Mouse (Mus musculus): ENCODE measurements at regions not wholly inside any gene's neighbourhood (a gene's known extent, or its start where the extent isn't known, plus 50 kb on each side); places are given as distances from the start of the nearest gene placed in this dataset.
"Not testable (repeated sequence)": the region's sequence is repeated elsewhere in the genome, so short reads cannot be mapped to it uniquely, and the experiment has no call there.

GRCm38 (mm10) chr10:117471036-117471817, 91.4 kb upstream of the Cpsf6 start:
- Histone ChIP-seq H3K9ac (no peak overlapping the region), H3K4me3 (no peak overlapping the region), H3K9me3 (no peaks in the 10 kb centered on the region), H3K4me2 (no peak overlapping the region), H3K27me3 (replicated peaks) (no peaks in the 10 kb centered on the region), H3K27ac (no peak overlapping the region), H3K36me3 (replicated peaks) (no peaks in the 10 kb centered on the region), H3K4me1 (no peaks in the 10 kb centered on the region)
- WGBS: 62% methylated on average over 8 of the region's 8 CpGs
- ATAC-seq (replicated peaks): no peak

DNA sequence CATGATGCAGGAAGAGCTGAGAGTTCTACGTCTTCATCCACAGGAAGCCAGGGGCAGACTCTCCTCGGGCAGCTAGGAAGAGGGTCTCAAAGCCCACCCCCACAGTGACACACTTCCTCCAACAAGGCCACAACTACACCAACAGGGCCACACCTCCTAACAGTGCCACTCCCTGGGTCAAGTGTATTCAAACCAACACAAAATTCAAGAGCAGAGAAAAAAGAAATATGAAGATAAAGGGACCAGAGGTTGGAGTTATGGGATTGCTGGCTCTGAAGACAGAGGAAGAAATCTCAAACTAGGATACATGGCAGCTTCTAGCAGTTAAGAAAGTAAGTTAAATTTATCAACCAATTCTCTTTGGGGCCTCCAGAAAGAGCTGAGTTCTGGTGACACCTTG, 90.7 kb upstream of the Cpsf6 start:
- no peak for ATAC-seq (replicated peaks)
- no peak overlapping the region for H3K27ac ChIP-seq
- H3K36me3 ChIP-seq (replicated peaks): no peaks in the 10 kb centered on the region
- no peaks in the 10 kb centered on the region for H3K27me3 ChIP-seq (replicated peaks)
- WGBS: 95% methylated on average over 2 of the region's 2 CpGs
- no peak overlapping the region for H3K9ac ChIP-seq
- H3K9me3 ChIP-seq: no peaks in the 10 kb centered on the region
- H3K4me1 ChIP-seq: no peaks in the 10 kb centered on the region
- H3K4me2 ChIP-seq: no peak overlapping the region
- H3K4me3 ChIP-seq: no peak overlapping the region

DNA sequence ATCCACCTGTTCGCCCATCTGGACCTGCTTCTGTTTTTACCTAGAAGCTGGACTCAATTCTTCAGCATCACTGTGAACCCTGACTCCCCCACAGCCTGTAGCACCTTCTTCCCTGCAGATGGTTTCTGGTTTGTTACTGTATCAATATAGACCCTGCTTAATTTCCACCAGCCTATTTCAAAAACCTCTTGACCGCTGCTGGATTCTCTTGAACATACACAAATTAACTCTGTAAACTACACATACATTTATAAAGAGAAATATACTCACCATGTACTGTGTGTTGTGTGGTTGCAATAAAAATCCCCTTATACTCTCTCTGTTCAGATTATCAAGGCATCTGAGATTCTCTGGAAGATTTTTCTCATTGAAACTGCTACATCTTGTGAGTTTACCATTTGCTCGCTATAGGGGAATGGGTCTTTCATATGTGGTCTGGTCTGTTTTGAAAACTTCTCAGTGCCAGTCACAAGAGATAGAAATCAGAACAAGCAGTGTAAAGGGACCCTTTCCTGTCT, 89.8 kb upstream of the Cpsf6 start:
- H3K27ac ChIP-seq: no peak overlapping the region
- no peaks in the 10 kb centered on the region for H3K27me3 ChIP-seq (replicated peaks)
- WGBS: 93% methylated on average over 3 of the region's 3 CpGs
- H3K4me2 ChIP-seq: no peak overlapping the region
- H3K4me1 ChIP-seq: no peaks in the 10 kb centered on the region
- no peak for ATAC-seq (replicated peaks)
- no peak overlapping the region for H3K4me3 ChIP-seq
- no peak overlapping the region for H3K9ac ChIP-seq
- H3K36me3 ChIP-seq (replicated peaks): no peaks in the 10 kb centered on the region
- H3K9me3 ChIP-seq: no peaks in the 10 kb centered on the region

DNA sequence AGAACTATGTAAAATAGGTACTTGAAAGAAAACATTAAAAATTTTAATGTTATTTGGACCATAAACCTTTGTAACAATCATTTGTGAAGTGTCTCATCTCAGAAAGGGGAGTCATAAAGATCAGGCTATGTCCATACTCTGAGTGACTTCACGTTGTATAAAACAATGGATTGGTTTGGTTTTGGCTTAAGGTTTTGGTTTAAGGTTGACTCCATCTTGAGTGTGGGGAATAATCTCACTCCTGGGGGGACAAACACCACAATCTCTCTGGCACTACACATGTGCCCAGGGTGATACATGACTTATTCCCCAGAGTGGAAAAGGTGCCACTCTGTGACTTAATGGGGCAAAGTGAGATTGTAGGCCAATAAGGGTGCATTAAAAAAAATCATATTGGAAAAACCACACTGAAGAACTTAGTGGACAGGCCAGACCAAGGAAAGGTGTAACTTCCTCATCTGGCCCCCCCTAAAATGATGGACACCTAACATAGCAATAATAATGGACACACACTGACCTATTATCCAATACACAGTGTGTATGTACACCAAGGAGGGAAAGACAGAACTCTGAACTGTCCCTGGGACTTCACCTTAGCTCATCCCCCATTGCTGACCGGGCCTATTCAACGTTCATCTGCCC, 89.2 kb upstream of the Cpsf6 start:
- Histone ChIP-seq H3K27ac (no peak overlapping the region), H3K4me1 (no peaks in the 10 kb centered on the region), H3K4me2 (no peak overlapping the region), H3K27me3 (replicated peaks) (no peaks in the 10 kb centered on the region), H3K9ac (no peak overlapping the region), H3K9me3 (no peaks in the 10 kb centered on the region), H3K36me3 (replicated peaks) (no peaks in the 10 kb centered on the region), H3K4me3 (no peak overlapping the region)
- 94% methylated on average over 3 of the region's 3 CpGs for WGBS
- no peak for ATAC-seq (replicated peaks)

GRCm38 (mm10) chr10:117468381-117468780, 88.6 kb upstream of the Cpsf6 start:
- Histone ChIP-seq H3K9ac (no peak overlapping the region), H3K4me1 (no peaks in the 10 kb centered on the region), H3K4me3 (no peak overlapping the region), H3K4me2 (no peak overlapping the region), H3K9me3 (no peaks in the 10 kb centered on the region), H3K27ac (no peak overlapping the region), H3K36me3 (replicated peaks) (no peaks in the 10 kb centered on the region), H3K27me3 (replicated peaks) (no peaks in the 10 kb centered on the region)
- no peak for ATAC-seq (replicated peaks)
- 89% methylated on average over 4 of the region's 4 CpGs for WGBS

DNA sequence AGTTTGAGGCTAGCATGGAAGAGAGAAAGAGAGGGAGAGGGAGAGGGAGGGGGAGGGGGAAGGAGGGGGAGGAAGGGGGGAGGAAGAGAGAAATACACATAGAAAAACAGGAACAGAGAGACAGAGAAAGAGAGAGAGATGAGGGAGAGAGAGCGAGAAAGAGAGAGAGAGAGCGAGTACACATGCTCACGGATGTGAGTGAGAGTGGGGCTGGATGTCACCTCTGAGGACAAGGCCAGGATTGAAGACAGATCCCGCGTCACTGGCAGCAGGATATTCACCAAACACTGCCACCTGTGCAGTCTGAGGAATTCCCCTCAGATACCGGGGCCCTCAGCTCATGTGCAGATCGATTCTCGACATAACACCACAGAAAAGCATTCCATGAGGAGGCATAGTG, 87.3 kb upstream of the Cpsf6 start:
- no peaks in the 10 kb centered on the region for H3K9me3 ChIP-seq
- no peak overlapping the region for H3K9ac ChIP-seq
- no peak overlapping the region for H3K27ac ChIP-seq
- no peak overlapping the region for H3K4me2 ChIP-seq
- no peaks in the 10 kb centered on the region for H3K4me1 ChIP-seq
- no peak for ATAC-seq (replicated peaks)
- no peaks in the 10 kb centered on the region for H3K27me3 ChIP-seq (replicated peaks)
- 95% methylated on average over 8 of the region's 8 CpGs for WGBS
- no peaks in the 10 kb centered on the region for H3K36me3 ChIP-seq (replicated peaks)
- H3K4me3 ChIP-seq: no peak overlapping the region

GRCm38 (mm10) chr10:117466391-117466790, 86.6 kb upstream of the Cpsf6 start:
- no peak overlapping the region for H3K9ac ChIP-seq
- H3K36me3 ChIP-seq (replicated peaks): no peaks in the 10 kb centered on the region
- no peaks in the 10 kb centered on the region for H3K27me3 ChIP-seq (replicated peaks)
- no peak overlapping the region for H3K4me3 ChIP-seq
- H3K9me3 ChIP-seq: no peaks in the 10 kb centered on the region
- H3K4me1 ChIP-seq: no peaks in the 10 kb centered on the region
- 74% methylated on average over 3 of the region's 3 CpGs for WGBS
- ATAC-seq (replicated peaks): no peak
- no peak overlapping the region for H3K4me2 ChIP-seq
- H3K27ac ChIP-seq: no peak overlapping the region

DNA sequence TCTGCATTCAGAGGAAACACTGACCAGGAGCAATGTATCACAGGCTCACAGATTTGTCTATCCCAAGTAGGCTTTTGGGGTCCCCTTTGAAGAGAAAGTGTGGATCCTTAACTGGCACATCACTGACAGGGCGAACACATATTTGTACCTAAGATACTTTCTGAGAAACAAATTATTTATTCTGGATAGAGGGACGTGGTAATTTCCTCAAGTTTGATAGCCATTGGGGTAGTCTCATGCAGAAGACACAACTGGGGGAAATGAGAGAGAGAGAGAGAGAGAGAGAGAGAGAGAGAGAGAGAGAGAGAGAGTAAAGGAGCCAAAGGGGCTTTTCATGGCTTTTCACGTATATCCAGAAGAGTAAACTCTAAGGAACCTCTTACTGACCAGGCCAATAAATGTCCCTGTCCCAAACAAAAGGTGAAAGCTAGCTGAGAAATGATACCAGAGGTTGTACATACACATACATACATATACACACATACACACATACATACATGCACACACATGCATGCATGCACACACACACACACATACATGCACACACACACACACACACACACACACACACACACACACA, 85.9 kb upstream of the Cpsf6 start:
- 77% methylated on average over 3 of the region's 3 CpGs for WGBS
- ATAC-seq (replicated peaks): no peak
- Histone ChIP-seq H3K27me3 (replicated peaks) (no peaks in the 10 kb centered on the region), H3K27ac (no peak overlapping the region), H3K4me3 (no peak overlapping the region), H3K4me2 (no peak overlapping the region), H3K36me3 (replicated peaks) (no peaks in the 10 kb centered on the region), H3K4me1 (no peaks in the 10 kb centered on the region), H3K9me3 (no peaks in the 10 kb centered on the region), H3K9ac (no peak overlapping the region)

- no peak for ATAC-seq (replicated peaks)
- 86% methylated on average over 12 of the region's 12 CpGs for whole genome bisulfite sequencing
- Histone ChIP-seq H3K9ac (no peak overlapping the region), H3K4me1 (no peaks in the 10 kb centered on the region), H3K27me3 (replicated peaks) (no peaks in the 10 kb centered on the region), H3K4me3 (no peak overlapping the region), H3K4me2 (no peak overlapping the region), H3K36me3 (replicated peaks) (no peaks in the 10 kb centered on the region), H3K9me3 (no peaks in the 10 kb centered on the region), H3K27ac (no peak overlapping the region)
Measured at GRCm38 (mm10) chr10:117465058-117465660, 85.3 kb upstream of the Cpsf6 start.

GRCm38 (mm10) chr10:117464331-117464730, 84.5 kb upstream of the Cpsf6 start:
- H3K27me3 ChIP-seq (replicated peaks); H3K4me3 ChIP-seq; H3K27ac ChIP-seq; H3K36me3 ChIP-seq (replicated peaks); H3K4me1 ChIP-seq; H3K9ac ChIP-seq; H3K4me2 ChIP-seq; H3K9me3 ChIP-seq; ATAC-seq (replicated peaks): not testable (repeated sequence)

DNA sequence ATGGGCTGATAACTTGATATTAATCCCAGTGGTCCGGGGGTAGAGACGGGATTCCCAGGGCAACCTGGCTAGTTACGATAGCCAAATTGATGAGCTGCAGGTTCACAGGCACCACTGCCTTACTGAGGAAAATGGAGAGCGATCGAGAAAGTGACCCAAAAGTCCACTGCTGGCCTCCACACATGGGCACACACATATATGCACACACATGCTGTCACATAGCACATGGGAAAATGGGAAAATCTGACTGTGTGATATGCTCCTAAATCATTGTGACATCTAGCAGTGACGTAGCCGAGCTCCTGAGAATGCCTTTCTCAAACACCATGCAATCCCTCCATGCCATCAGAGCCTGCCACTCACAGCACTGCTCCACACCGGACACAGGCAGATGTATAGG, 83.8 kb upstream of the Cpsf6 start:
- Histone ChIP-seq H3K36me3 (replicated peaks) (no peaks in the 10 kb centered on the region), H3K9ac (no peak overlapping the region), H3K4me1 (no peaks in the 10 kb centered on the region), H3K4me3 (no peak overlapping the region), H3K27ac (no peak overlapping the region), H3K4me2 (no peak overlapping the region), H3K9me3 (no peaks in the 10 kb centered on the region), H3K27me3 (replicated peaks) (no peaks in the 10 kb centered on the region)
- no peak for ATAC-seq (replicated peaks)
- WGBS: 94% methylated on average over 8 of the region's 8 CpGs

GRCm38 (mm10) chr10:117462921-117463320, 83.1 kb upstream of the Cpsf6 start:
- Histone ChIP-seq H3K4me3 (no peak overlapping the region), H3K27me3 (replicated peaks) (no peaks in the 10 kb centered on the region), H3K9ac (no peak overlapping the region), H3K9me3 (no peaks in the 10 kb centered on the region), H3K4me1 (no peaks in the 10 kb centered on the region), H3K27ac (no peak overlapping the region), H3K4me2 (no peak overlapping the region), H3K36me3 (replicated peaks) (no peaks in the 10 kb centered on the region)
- 93% methylated on average over 4 of the region's 4 CpGs for whole genome bisulfite sequencing
- no peak for ATAC-seq (replicated peaks)

All from midbrain, embryonic 15.5 days (tissue).